Mouse (Mus musculus): ENCODE data around the gene Otud4. TPM values are rescaled to one million over a fixed set of nuclear protein-coding genes. Genes with fewer than 3 reads are reported as not detected.

Gene Otud4
- polyA plus RNA-seq, 1 experiment from 2014 or later = 26.3 TPM

- no peak overlapping the region for H3K9ac ChIP-seq (ENCODE audit: low read depth, low read length)
- H3K4me3 ChIP-seq (ENCODE audit: low read depth, low read length) = no peak overlapping the region
- no peaks in the 10 kb centered on the region for H3K9me3 ChIP-seq (ENCODE audit: control insufficient read depth, low read length)
- ATAC-seq (replicated peaks; ENCODE audit: low FRiP score) (no peak; the same call in 1 of the 2 replicates), DNase-seq (ENCODE audit: low spot score) (no peak)
- no peak overlapping the region for H3K4me2 ChIP-seq
- H3K27me3 ChIP-seq (replicated peaks; ENCODE audit: control insufficient read depth, insufficient read depth, low read length) = no peaks in the 10 kb centered on the region
- peaks cover 24% of the 10 kb centered on the region for H3K4me1 ChIP-seq (replicated peaks; ENCODE audit: control insufficient read depth, insufficient read depth, low read length)
- 80% methylated on average over 6 of the region's 6 CpGs for WGBS
- H3K36me3 ChIP-seq (ENCODE audit: control insufficient read depth, insufficient read depth, low read length) = no peaks in the 10 kb centered on the region
- no peak overlapping the region; the same call in 1 of the 2 replicates for H3K27ac ChIP-seq (ENCODE audit: low read depth, low read length)
These were observed 23.6 kb upstream of the Otud4 start for GRCm38 (mm10) chr8:79615741-79616350.

GRCm38 (mm10) chr8:79618906-79619305, 20.5 kb upstream of the Otud4 start:
- 51% methylated on average over 5 of the region's 5 CpGs for WGBS
- H3K4me1 ChIP-seq (replicated peaks; ENCODE audit: control insufficient read depth, insufficient read depth, low read length) = peaks cover 29% of the 10 kb centered on the region
- H3K9ac ChIP-seq (ENCODE audit: low read depth, low read length) = no peak overlapping the region
- H3K9me3 ChIP-seq (ENCODE audit: control insufficient read depth, low read length) = no peaks in the 10 kb centered on the region
- H3K27ac ChIP-seq (ENCODE audit: low read depth, low read length) = no peak overlapping the region
- H3K4me3 ChIP-seq (ENCODE audit: low read depth, low read length) = no peak overlapping the region
- H3K36me3 ChIP-seq (ENCODE audit: control insufficient read depth, insufficient read depth, low read length) = no peaks in the 10 kb centered on the region
- DNase-seq (ENCODE audit: low spot score) = no peak
- no peaks in the 10 kb centered on the region for H3K27me3 ChIP-seq (replicated peaks; ENCODE audit: control insufficient read depth, insufficient read depth, low read length)
- ATAC-seq (replicated peaks; ENCODE audit: low FRiP score) = no peak
- no peak overlapping the region for H3K4me2 ChIP-seq

- ATAC-seq (replicated peaks; ENCODE audit: low FRiP score) (no peak), DNase-seq (ENCODE audit: low spot score) (no peak)
- Histone ChIP-seq H3K27me3 (replicated peaks; ENCODE audit: control insufficient read depth, insufficient read depth, low read length) (no peaks in the 10 kb centered on the region), H3K4me3 (ENCODE audit: low read depth, low read length) (no peak overlapping the region), H3K36me3 (ENCODE audit: control insufficient read depth, insufficient read depth, low read length) (no peaks in the 10 kb centered on the region), H3K9me3 (ENCODE audit: control insufficient read depth, low read length) (no peaks in the 10 kb centered on the region), H3K9ac (ENCODE audit: low read depth, low read length) (no peak overlapping the region), H3K27ac (ENCODE audit: low read depth, low read length) (no peak overlapping the region), H3K4me1 (replicated peaks; ENCODE audit: control insufficient read depth, insufficient read depth, low read length) (peaks cover 29% of the 10 kb centered on the region), H3K4me2 (no peak overlapping the region)
- WGBS = 63% methylated on average over 2 of the region's 2 CpGs
These were observed 20.1 kb upstream of the Otud4 start for GRCm38 (mm10) chr8:79619353-79619752.

- ATAC-seq (replicated peaks; ENCODE audit: low FRiP score) = peak; percentile 89
- 0 out of 2 replicates have a peak overlapping the region, but pooled peaks have one; percentile 16 for H3K9ac ChIP-seq (ENCODE audit: low read depth, low read length)
These were observed 19.4 kb upstream of the Otud4 start for GRCm38 (mm10) chr8:79620000-79620399.

GRCm38 (mm10) chr8:79620489-79621276, 18.7 kb upstream of the Otud4 start:
- Histone ChIP-seq H3K4me3 (ENCODE audit: low read depth, low read length) (no peak overlapping the region), H3K27me3 (replicated peaks; ENCODE audit: control insufficient read depth, insufficient read depth, low read length) (no peaks in the 10 kb centered on the region), H3K27ac (ENCODE audit: low read depth, low read length) (peak overlapping the region; percentile 54; the same call in 1 of the 2 replicates), H3K9me3 (ENCODE audit: control insufficient read depth, low read length) (no peaks in the 10 kb centered on the region), H3K4me2 (peak overlapping the region; percentile 50; the same call in 1 of the 2 replicates), H3K4me1 (replicated peaks; ENCODE audit: control insufficient read depth, insufficient read depth, low read length) (peaks cover 29% of the 10 kb centered on the region), H3K36me3 (ENCODE audit: control insufficient read depth, insufficient read depth, low read length) (no peaks in the 10 kb centered on the region), H3K9ac (ENCODE audit: low read depth, low read length) (no peak overlapping the region)
- DNase-seq (ENCODE audit: low spot score) = no peak
- no peak for ATAC-seq (replicated peaks; ENCODE audit: low FRiP score)
- WGBS = 59% methylated on average over 9 of the region's 9 CpGs

More at GRCm38 (mm10) chr8:79620000-79620399, 19.4 kb upstream of the Otud4 start:
- Histone ChIP-seq H3K9me3 (ENCODE audit: control insufficient read depth, low read length) (no peaks in the 10 kb centered on the region), H3K27me3 (replicated peaks; ENCODE audit: control insufficient read depth, insufficient read depth, low read length) (no peaks in the 10 kb centered on the region), H3K4me1 (replicated peaks; ENCODE audit: control insufficient read depth, insufficient read depth, low read length) (peaks cover 29% of the 10 kb centered on the region), H3K27ac (ENCODE audit: low read depth, low read length) (peak overlapping the region; percentile 54; the same call in 1 of the 2 replicates), H3K36me3 (ENCODE audit: control insufficient read depth, insufficient read depth, low read length) (no peaks in the 10 kb centered on the region), H3K4me2 (peak overlapping the region; percentile 50), H3K4me3 (ENCODE audit: low read depth, low read length) (no peak overlapping the region)
- WGBS = 8% methylated on average over 3 of the region's 3 CpGs
- no peak for DNase-seq (ENCODE audit: low spot score)

GRCm38 (mm10) chr8:79622346-79622745, 17.1 kb upstream of the Otud4 start:
- Histone ChIP-seq H3K4me3 (ENCODE audit: low read depth, low read length) (no peak overlapping the region), H3K4me1 (replicated peaks; ENCODE audit: control insufficient read depth, insufficient read depth, low read length) (peaks cover 38% of the 10 kb centered on the region), H3K27me3 (replicated peaks; ENCODE audit: control insufficient read depth, insufficient read depth, low read length) (no peaks in the 10 kb centered on the region), H3K4me2 (no peak overlapping the region), H3K27ac (ENCODE audit: low read depth, low read length) (no peak overlapping the region), H3K9ac (ENCODE audit: low read depth, low read length) (no peak overlapping the region), H3K9me3 (ENCODE audit: control insufficient read depth, low read length) (no peaks in the 10 kb centered on the region), H3K36me3 (ENCODE audit: control insufficient read depth, insufficient read depth, low read length) (no peaks in the 10 kb centered on the region)
- DNase-seq (ENCODE audit: low spot score) (no peak), ATAC-seq (replicated peaks; ENCODE audit: low FRiP score) (no peak)
- WGBS = 75% methylated on average over 11 of the region's 11 CpGs

- no peak for ATAC-seq (replicated peaks; ENCODE audit: low FRiP score)
These were observed 16.1 kb upstream of the Otud4 start for GRCm38 (mm10) chr8:79623351-79623750.

GRCm38 (mm10) chr8:79624416-79624815, 15.0 kb upstream of the Otud4 start:
- no peak overlapping the region for H3K9ac ChIP-seq (ENCODE audit: low read depth, low read length)
- DNase-seq (ENCODE audit: low spot score) = no peak
- H3K36me3 ChIP-seq (ENCODE audit: control insufficient read depth, insufficient read depth, low read length) = no peaks in the 10 kb centered on the region
- 86% methylated on average over 4 of the region's 4 CpGs for WGBS
- H3K4me2 ChIP-seq = no peak overlapping the region
- no peak overlapping the region for H3K4me3 ChIP-seq (ENCODE audit: low read depth, low read length)
- H3K27ac ChIP-seq (ENCODE audit: low read depth, low read length) = no peak overlapping the region
- H3K9me3 ChIP-seq (ENCODE audit: control insufficient read depth, low read length) = no peaks in the 10 kb centered on the region
- ATAC-seq (replicated peaks; ENCODE audit: low FRiP score) = no peak
- no peaks in the 10 kb centered on the region for H3K27me3 ChIP-seq (replicated peaks; ENCODE audit: control insufficient read depth, insufficient read depth, low read length)
- peaks cover 31% of the 10 kb centered on the region for H3K4me1 ChIP-seq (replicated peaks; ENCODE audit: control insufficient read depth, insufficient read depth, low read length)

More at GRCm38 (mm10) chr8:79623351-79623750, 16.1 kb upstream of the Otud4 start:
- H3K4me1 ChIP-seq (replicated peaks; ENCODE audit: control insufficient read depth, insufficient read depth, low read length) = peaks cover 38% of the 10 kb centered on the region
- H3K27ac ChIP-seq (ENCODE audit: low read depth, low read length) = no peak overlapping the region
- no peaks in the 10 kb centered on the region for H3K9me3 ChIP-seq (ENCODE audit: control insufficient read depth, low read length)
- no peak for DNase-seq (ENCODE audit: low spot score)
- H3K36me3 ChIP-seq (ENCODE audit: control insufficient read depth, insufficient read depth, low read length) = no peaks in the 10 kb centered on the region
- 93% methylated on average over 12 of the region's 12 CpGs for whole genome bisulfite sequencing
- H3K4me2 ChIP-seq = no peak overlapping the region
- H3K4me3 ChIP-seq (ENCODE audit: low read depth, low read length) = no peak overlapping the region
- no peak overlapping the region for H3K9ac ChIP-seq (ENCODE audit: low read depth, low read length)
- no peaks in the 10 kb centered on the region for H3K27me3 ChIP-seq (replicated peaks; ENCODE audit: control insufficient read depth, insufficient read depth, low read length)

Measured in liver, embryonic 11.5 days (tissue).